Mouse (Mus musculus) neural tube, embryonic 12.5 days (tissue): ENCODE measurements around the gene Minos1. TPM values are rescaled to one million over a fixed set of nuclear protein-coding genes. Genes with fewer than 3 reads are reported as not detected.

Experiments
- polyA plus RNA-seq: library from polyadenylated mRNA; unstranded; fragments of >200 nt; fragmentation: Nextera tagmentation; extraction: Ambion mirVana; gene quantifications from 2 replicates; pipeline ENCODE4 v1.2.1, GENCODE M21; 2016

Gene Minos1
- polyA plus RNA-seq, 1 experiment from 2014 or later = 430 TPM

Other genes with a start within 250 kb of the Minos1 start
- 3.7 and 4.2 TPM in 2 replicates for gene Otud3, start 217.2 kb downstream of the Minos1 start, polyA plus RNA-seq
- gene Rnf186, start 164.0 kb downstream of the Minos1 start, polyA plus RNA-seq = not detected in 2 replicates
- gene Tmco4, start 158.2 kb downstream of the Minos1 start, polyA plus RNA-seq = 0.98 and 1.2 TPM in 2 replicates
- gene Htr6, start 55.5 kb downstream of the Minos1 start, polyA plus RNA-seq = 0.10 TPM in 1 of 2 replicates, not detected in the other
- gene Nbl1, start 38.1 kb downstream of the Minos1 start, polyA plus RNA-seq = 45.2 and 47.0 TPM in 2 replicates
- 342 and 373 TPM in 2 replicates for gene Capzb, start 61.8 kb upstream of the Minos1 start, polyA plus RNA-seq
- gene Pqlc2, start 179.6 kb upstream of the Minos1 start, polyA plus RNA-seq = 12.7 and 14.2 TPM in 2 replicates
- gene Akr7a5, start 179.6 kb upstream of the Minos1 start, polyA plus RNA-seq = 62.8 and 64.7 TPM in 2 replicates
- 97.8 and 104 TPM in 2 replicates for gene Mrto4, start 221.5 kb upstream of the Minos1 start, polyA plus RNA-seq
- gene Emc1, start 221.5 kb upstream of the Minos1 start, polyA plus RNA-seq = 42.3 and 43.6 TPM in 2 replicates
- 78.3 and 82.8 TPM in 2 replicates for gene Ubr4, start 221.5 kb upstream of the Minos1 start, polyA plus RNA-seq